Mouse (Mus musculus) CH12.LX (cell line): ENCODE results near the gene Pdzph1. TPM values are rescaled to one million over a fixed set of nuclear protein-coding genes. Genes with fewer than 3 reads are reported as not detected.
A peak's percentile ranks its signal among the peaks of the same experiment; 100 is the strongest.

ENCODE experiments used
- DNase-seq: peaks from one replicate; pipeline ENCODE4 v3.0.0-alpha.2; 2013; ENCODE audit errors: extremely low read depth
- H3K27ac ChIP-seq: 2 replicates; pipeline ENCODE4 v1.5.1; 2012; ENCODE audit warnings: low read depth, mild to moderate bottlenecking, control low read depth, moderate library complexity; ENCODE audit not compliant: insufficient read depth
- H3K27me3 ChIP-seq: replicated peaks from 2 replicates; pipeline ENCODE3; 2012; ENCODE audit warnings: inconsistent platforms
- H3K36me3 ChIP-seq, 2 experiments: replicated peaks in 1 of 2; 2 replicates each; pipeline versions ENCODE3 to v1.6.1; 2012; ENCODE audit warnings: inconsistent platforms in 1 of 2, low read length in 1 of 2, mild to moderate bottlenecking in 1 of 2, mixed read lengths in 1 of 2, moderate library complexity in 1 of 2; ENCODE audit not compliant: control insufficient read depth in 1 of 2, insufficient read depth in 1 of 2
- H3K4me1 ChIP-seq, 2 experiments: 2 replicates each; pipeline ENCODE4 v1.6.1; 2012; ENCODE audit warnings: inconsistent platforms in 1 of 2, moderate library complexity in 1 of 2; ENCODE audit not compliant: insufficient read depth in 2 of 2, control insufficient read depth in 1 of 2
- H3K4me2 ChIP-seq: 2 replicates; pipeline ENCODE4 v1.6.1; 2012; ENCODE audit warnings: low read depth, mild to moderate bottlenecking, control low read depth; ENCODE audit not compliant: poor library complexity, insufficient read depth, severe bottlenecking
- H3K4me3 ChIP-seq, 3 experiments: fragments of 150-350 bp in 1 of 3; sonication (generic) in 1 of 3; replicated peaks in 1 of 3; 2 replicates each; pipeline versions ENCODE3 to v1.5.1; 2011 to 2012; ENCODE audit warnings: low read depth in 2 of 3, low read length in 2 of 3, mild to moderate bottlenecking in 2 of 3, moderate library complexity in 2 of 3, control low read depth in 1 of 3, improper control_type of control experiment in 1 of 3, inconsistent platforms in 1 of 3, mixed read lengths in 1 of 3; ENCODE audit not compliant: poor library complexity in 1 of 3
- H3K79me2 ChIP-seq: replicated peaks from 2 replicates; pipeline ENCODE4 v1.6.1; 2012; ENCODE audit warnings: mild to moderate bottlenecking, moderate library complexity; ENCODE audit not compliant: control insufficient read depth, poor library complexity, insufficient read depth, severe bottlenecking; ENCODE audit errors: extremely low read depth
- H3K9ac ChIP-seq: 2 replicates; pipeline ENCODE4 v1.6.1; 2012; ENCODE audit warnings: low read depth, mild to moderate bottlenecking, control low read depth, moderate library complexity; ENCODE audit not compliant: insufficient read depth
- H3K9me3 ChIP-seq: replicated peaks from 2 replicates; pipeline ENCODE3; 2012; ENCODE audit warnings: low read length, inconsistent platforms, mixed read lengths
- CHD1 ChIP-seq: IDR thresholded peaks from 2 replicates; pipeline ENCODE4 v1.6.1; 2012; ENCODE audit warnings: low read depth, low read length, improper control_type of control experiment, inconsistent platforms
- CHD2 ChIP-seq: IDR thresholded peaks from 2 replicates; pipeline ENCODE4 v1.6.1; 2011; ENCODE audit warnings: low read length, improper control_type of control experiment
- CTCF ChIP-seq, 2 experiments: IDR thresholded peaks in 1 of 2; conservative IDR thresholded peaks in 1 of 2; 2 replicates each; pipeline ENCODE4 v1.5.1; 2011 to 2012; ENCODE audit warnings: low read depth in 2 of 2, low read length in 2 of 2, improper control_type of control experiment in 1 of 2, inconsistent platforms in 1 of 2, mild to moderate bottlenecking in 1 of 2, moderate library complexity in 1 of 2
- ELF1 ChIP-seq: IDR thresholded peaks from 2 replicates; pipeline ENCODE4 v1.6.1; 2014; ENCODE audit warnings: low read depth, mild to moderate bottlenecking, inconsistent platforms, low read length, improper control_type of control experiment
- HCFC1 ChIP-seq: IDR thresholded peaks from 2 replicates; pipeline ENCODE4 v1.6.1; 2012; ENCODE audit warnings: low read depth, mild to moderate bottlenecking, inconsistent platforms, low read length, improper control_type of control experiment
- JUN ChIP-seq: IDR thresholded peaks from 2 replicates; pipeline ENCODE4 v1.6.1; 2011; ENCODE audit warnings: low read depth, mild to moderate bottlenecking, low read length, improper control_type of control experiment, moderate library complexity; ENCODE audit not compliant: insufficient read depth
- JUND ChIP-seq: conservative IDR thresholded peaks from 2 replicates; pipeline ENCODE4 v1.6.1; 2011; ENCODE audit warnings: low read depth, low read length, improper control_type of control experiment
- MAFK ChIP-seq: IDR thresholded peaks from 2 replicates; pipeline ENCODE4 v1.6.1; 2011; ENCODE audit warnings: low read length, improper control_type of control experiment; ENCODE audit not compliant: insufficient replicate concordance
- MEF2A ChIP-seq: IDR thresholded peaks from 2 replicates; pipeline ENCODE4 v1.6.1; 2014; ENCODE audit warnings: low read depth, mild to moderate bottlenecking, inconsistent platforms, low read length, improper control_type of control experiment, borderline replicate concordance
- MYC ChIP-seq: IDR thresholded peaks from 2 replicates; pipeline ENCODE4 v1.6.1; 2011; ENCODE audit warnings: low read depth, mild to moderate bottlenecking, improper control_type of control experiment, low read length
- POLR2A ChIP-seq: IDR thresholded peaks from 2 replicates; pipeline ENCODE4 v1.6.1; 2011; ENCODE audit warnings: low read depth, mild to moderate bottlenecking, improper control_type of control experiment, low read length
- POLR2AphosphoS2 ChIP-seq: IDR thresholded peaks from 2 replicates; pipeline ENCODE4 v1.6.1; 2011; ENCODE audit warnings: low read depth, low read length, improper control_type of control experiment
- RAD21 ChIP-seq: IDR thresholded peaks from 2 replicates; pipeline ENCODE4 v1.6.1; 2011; ENCODE audit warnings: low read depth, mild to moderate bottlenecking, low read length, improper control_type of control experiment, moderate library complexity
- SIN3A ChIP-seq: IDR thresholded peaks from 2 replicates; pipeline ENCODE4 v1.6.1; 2012; ENCODE audit warnings: low read length, improper control_type of control experiment, inconsistent platforms
- SMC3 ChIP-seq: IDR thresholded peaks from 2 replicates; pipeline ENCODE4 v1.6.1; 2011; ENCODE audit warnings: low read depth, low read length, improper control_type of control experiment
- TCF12 ChIP-seq: IDR thresholded peaks from 2 replicates; pipeline ENCODE4 v1.6.1; 2014; ENCODE audit warnings: low read depth, mild to moderate bottlenecking, inconsistent platforms, low read length, improper control_type of control experiment
- UBTF ChIP-seq: IDR thresholded peaks from 2 replicates; pipeline ENCODE4 v1.6.1; 2012; ENCODE audit warnings: low read depth, mild to moderate bottlenecking, inconsistent platforms, low read length, improper control_type of control experiment, moderate library complexity
- USF2 ChIP-seq: conservative IDR thresholded peaks from 2 replicates; pipeline ENCODE4 v1.6.1; 2011; ENCODE audit warnings: low read depth, low read length, improper control_type of control experiment
- dilution Hi-C: fragments of 300-500 bp; cut with MboI; formaldehyde crosslinking; loops from 2 replicates; pipeline ENCODE4 v1.14.3; 2020; ENCODE audit warnings: low sequenced_read_pairs; ENCODE audit not compliant: extremely low pct_unique_long_range_greater_than_20kb, extremely low pct_ligation_motif_present
- in situ Hi-C: fragments of 300-500 bp; cut with MboI; formaldehyde crosslinking; loops from 3 replicates; pipeline ENCODE4 v1.14.3; 2019; ENCODE audit warnings: low sequenced_read_pairs, low pct_ligation_motif_present, low pct_unique_long_range_greater_than_20kb, mixed read lengths
- polyA plus RNA-seq: library from polyadenylated mRNA; unstranded; fragments of >175 nt; gene quantifications from 2 replicates; pipeline ENCODE4 v1.2.1, GENCODE M21; 2012; ENCODE audit warnings: low read depth; ENCODE audit not compliant: insufficient read length
- total RNA-seq, 2 experiments: library from RNA; depleted of rRNA; stranded (reverse); fragments of 300-350 nt in 1 of 2; fragments of >200 nt in 1 of 2; gene quantifications; 2 replicates each; pipeline ENCODE4 v1.2.3; 2012 to 2014

The Pdzph1 gene
- total and polyA plus RNA-seq, 3 experiments = not detected

DNA sequence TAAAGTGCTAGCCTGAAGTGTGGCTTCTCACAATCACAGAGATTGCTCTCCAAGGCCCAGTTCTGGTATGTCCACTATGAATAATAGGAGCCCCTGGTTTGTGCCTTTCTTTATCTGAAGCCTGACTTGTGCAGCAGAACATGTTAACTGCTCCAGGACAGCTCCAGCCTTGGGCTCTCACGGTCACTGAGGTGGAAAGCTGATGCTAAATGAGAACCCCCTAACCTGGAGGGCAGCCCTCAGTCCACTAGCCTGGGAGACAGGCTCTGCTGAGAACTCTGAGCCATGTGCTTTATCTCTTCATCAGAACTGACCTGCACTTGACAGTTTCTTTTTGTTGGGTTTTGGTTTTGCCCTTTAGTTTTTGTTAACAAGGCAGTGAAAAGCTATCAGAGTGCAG, 106.8 kb downstream of the Pdzph1 start:
- H3K9me3 ChIP-seq = peaks cover 48% of the 10 kb centered on the region
- H3K27me3 ChIP-seq = no peaks in the 10 kb centered on the region
- H3K4me2 ChIP-seq = no peak overlapping the region
- no peaks in the 10 kb centered on the region for H3K79me2 ChIP-seq
- H3K36me3 ChIP-seq = no peaks in the 10 kb centered on the region
- no peak overlapping the region for H3K27ac ChIP-seq
- no peak for DNase-seq
- in situ Hi-C loops = no loop called here
- no peak overlapping the region for H3K9ac ChIP-seq
- no peaks in the 10 kb centered on the region for H3K4me1 ChIP-seq
- TF ChIP-seq MYC = no peak
- no peak for TF ChIP-seq UBTF
- no peak for TF ChIP-seq ELF1
- no peak for TF ChIP-seq JUN
- no peak for TF ChIP-seq SMC3
- TF ChIP-seq TCF12 = no peak
- TF ChIP-seq USF2 = no peak
- TF ChIP-seq CHD1 = no peak
- TF ChIP-seq, all 38 proteins: peak for 0
- no peak overlapping the region for H3K4me3 ChIP-seq
- dilution Hi-C loops = no loop called here

DNA sequence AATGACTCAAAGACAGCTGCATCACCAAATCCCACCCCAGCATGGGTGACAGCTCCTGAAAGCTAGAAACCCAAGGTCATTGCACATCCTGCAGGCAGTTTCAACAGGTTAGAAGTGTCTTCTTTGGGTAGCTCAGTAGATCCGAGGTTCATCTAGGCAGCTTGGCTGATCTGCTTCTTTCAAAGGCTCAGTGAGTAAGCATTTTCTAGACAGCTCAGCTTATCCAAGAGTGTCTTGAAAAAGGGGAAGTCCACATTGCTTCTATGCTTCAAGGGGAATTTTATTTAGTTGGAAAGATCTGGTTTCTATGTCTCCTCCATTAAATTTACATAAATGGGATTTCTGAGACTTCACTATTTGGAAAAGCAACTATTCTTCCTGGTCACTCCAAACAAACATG, 117.8 kb downstream of the Pdzph1 start:
- H3K9me3 ChIP-seq = peaks cover 42% of the 10 kb centered on the region
- no peaks in the 10 kb centered on the region for H3K4me1 ChIP-seq
- TF ChIP-seq POLR2AphosphoS2 (no peak), SIN3A (no peak), UBTF (no peak), SMC3 (no peak), HCFC1 (no peak), CHD2 (no peak), MAFK (no peak), MEF2A (no peak)
- TF ChIP-seq, all 38 proteins: peak for 0
- H3K4me2 ChIP-seq = no peak overlapping the region
- H3K27ac ChIP-seq = no peak overlapping the region
- no peak overlapping the region for H3K4me3 ChIP-seq
- in situ Hi-C loops = no loop called here
- no peaks in the 10 kb centered on the region for H3K27me3 ChIP-seq
- no peaks in the 10 kb centered on the region for H3K79me2 ChIP-seq
- dilution Hi-C loops = no loop called here
- H3K9ac ChIP-seq = no peak overlapping the region
- no peaks in the 10 kb centered on the region for H3K36me3 ChIP-seq
- no peak for DNase-seq

DNA sequence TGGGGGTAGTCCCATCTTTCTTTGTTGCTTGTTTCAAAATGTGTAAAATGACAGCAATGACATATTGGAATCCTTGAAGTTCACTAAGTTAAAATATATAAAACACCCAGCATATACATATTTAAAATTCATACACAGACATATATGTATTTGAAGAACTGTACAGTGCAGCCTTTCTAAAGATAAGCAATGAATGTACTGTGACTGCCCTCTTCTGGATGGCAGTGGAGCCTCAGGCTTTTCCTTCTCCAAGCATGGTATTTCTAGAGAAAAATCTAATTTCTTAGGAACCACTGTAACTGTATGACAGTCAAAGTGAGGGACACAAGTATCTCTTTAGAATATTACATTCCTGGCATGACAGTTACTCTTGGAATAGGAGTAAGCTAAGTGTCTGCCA, 120.4 kb downstream of the Pdzph1 start:
- H3K79me2 ChIP-seq = no peaks in the 10 kb centered on the region
- no peak for DNase-seq
- dilution Hi-C loops = no loop called here
- no peak overlapping the region for H3K4me3 ChIP-seq
- no peak overlapping the region for H3K9ac ChIP-seq
- in situ Hi-C loops = no loop called here
- H3K36me3 ChIP-seq = no peaks in the 10 kb centered on the region
- H3K9me3 ChIP-seq = peaks cover 35% of the 10 kb centered on the region
- H3K4me2 ChIP-seq = no peak overlapping the region
- TF ChIP-seq POLR2A (no peak), JUND (no peak), RAD21 (peak; percentile 3), CTCF (conservative IDR thresholded peaks at IDR 0.05 in 1 of 2, IDR thresholded peaks at IDR 0.05 in 1 of 2; ENCODE audit: low read depth in 2 of 2, low read length in 2 of 2) (0 out of 4 replicates have a peak, but pooled peaks of 1 of the 2 experiments have one; percentile 14)
- TF ChIP-seq, all 38 proteins: peak for 2
- Histone ChIP-seq H3K4me1 (no peaks in the 10 kb centered on the region), H3K27me3 (no peaks in the 10 kb centered on the region), H3K27ac (no peak overlapping the region)
